Mouse (Mus musculus) kidney, adult 2 months (tissue): Measurements from ENCODE around the gene Ranbp17. TPM values are rescaled to one million over a fixed set of nuclear protein-coding genes. Genes with fewer than 3 reads are reported as not detected.

ENCODE experiments used
- DNase-seq: peaks from one replicate; pipeline ENCODE4 v3.0.0; 2021
- H3K27ac ChIP-seq: fragments of 200-500 bp; 2 replicates; pipeline ENCODE4 v1.5.1; 2012; ENCODE audit warnings: low read depth, low read length, control low read depth, inconsistent platforms; ENCODE audit not compliant: insufficient read depth
- H3K27me3 ChIP-seq: fragments of 200-500 bp; replicated peaks from 2 replicates; pipeline ENCODE4 v1.6.1; 2012; ENCODE audit warnings: mild to moderate bottlenecking, moderate library complexity, low read length, inconsistent platforms; ENCODE audit not compliant: control insufficient read depth, insufficient read depth
- H3K36me3 ChIP-seq: fragments of 200-500 bp; 2 replicates; pipeline ENCODE4 v1.6.1; 2012; ENCODE audit warnings: mild to moderate bottlenecking, moderate library complexity, low read length, inconsistent platforms; ENCODE audit not compliant: control insufficient read depth, insufficient read depth
- H3K4me1 ChIP-seq: fragments of 200-500 bp; 2 replicates; pipeline ENCODE4 v1.6.1; 2011; ENCODE audit warnings: low read length; ENCODE audit not compliant: control insufficient read depth, insufficient read depth
- H3K4me3 ChIP-seq: fragments of 200-500 bp; 2 replicates; pipeline ENCODE4 v1.5.1; 2011; ENCODE audit warnings: mild to moderate bottlenecking, low read depth, low read length, control low read depth; ENCODE audit not compliant: insufficient read depth
- CTCF ChIP-seq: fragments of 200-500 bp; conservative IDR thresholded peaks from 2 replicates; pipeline ENCODE4 v1.5.1; 2011; ENCODE audit warnings: low read depth, mild to moderate bottlenecking, control low read depth, low read length, moderate library complexity, mixed read lengths; ENCODE audit not compliant: insufficient read depth, insufficient read length
- POLR2A ChIP-seq: fragments of 200-500 bp; IDR thresholded peaks from one replicate; pipeline ENCODE4 v1.6.1; 2011; ENCODE audit warnings: low read depth, low read length, control low read depth
- WGBS: fragments of 180-500 bp; shearing (Covaris S2); methylation state at CpG from one replicate; pipeline ENCODE4 v1.1.7; 2018; 5-methylcytosine and 5-hydroxymethylcytosine counted together
- polyA plus RNA-seq: library from polyadenylated mRNA; depleted of rRNA; stranded (reverse); fragments of >200 nt; gene quantifications from 2 replicates; pipeline ENCODE4 v1.2.3, GENCODE M21; 2012

Ranbp17 gene
- polyA plus RNA-seq, 1 experiment: 0.45 TPM

GRCm38 (mm10) chr11:33299371-33299770 lies 214.2 kb downstream of the Ranbp17 start:
- WGBS: 62% methylated on average over 11 of the region's 11 CpGs
- H3K27ac ChIP-seq: no peak overlapping the region
- TF ChIP-seq CTCF: no peak
- TF ChIP-seq POLR2A: no peak
- DNase-seq: no peak
- no peaks in the 10 kb centered on the region for H3K4me1 ChIP-seq
- H3K4me3 ChIP-seq: no peak overlapping the region
- H3K27me3 ChIP-seq: no peaks in the 10 kb centered on the region
- no peaks in the 10 kb centered on the region for H3K36me3 ChIP-seq

DNA sequence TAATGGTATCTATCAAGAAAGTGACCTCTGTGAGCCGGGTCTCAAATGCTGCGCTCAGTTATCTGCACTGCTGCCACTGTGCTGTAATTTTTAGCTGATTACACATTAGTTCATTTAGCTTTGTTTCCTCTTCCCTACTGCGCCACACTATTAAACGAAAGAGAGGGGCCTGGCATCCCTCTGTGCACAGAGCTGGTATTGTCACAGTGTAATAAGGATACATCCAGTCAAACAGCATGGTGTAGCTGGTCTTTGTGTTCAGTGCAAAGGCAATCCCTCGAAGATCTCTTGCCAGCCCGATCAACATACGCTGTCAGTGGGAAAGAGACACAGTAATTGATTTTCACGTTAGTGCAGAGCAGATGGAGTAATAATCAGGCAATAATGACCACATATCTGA lies 216.4 kb downstream of the Ranbp17 start:
- DNase-seq: no peak
- no peaks in the 10 kb centered on the region for H3K36me3 ChIP-seq
- H3K4me1 ChIP-seq: no peaks in the 10 kb centered on the region
- no peak overlapping the region for H3K27ac ChIP-seq
- no peak for TF ChIP-seq POLR2A
- no peak for TF ChIP-seq CTCF
- WGBS: 93% methylated on average over 8 of the region's 8 CpGs
- no peaks in the 10 kb centered on the region for H3K27me3 ChIP-seq
- no peak overlapping the region for H3K4me3 ChIP-seq

DNA sequence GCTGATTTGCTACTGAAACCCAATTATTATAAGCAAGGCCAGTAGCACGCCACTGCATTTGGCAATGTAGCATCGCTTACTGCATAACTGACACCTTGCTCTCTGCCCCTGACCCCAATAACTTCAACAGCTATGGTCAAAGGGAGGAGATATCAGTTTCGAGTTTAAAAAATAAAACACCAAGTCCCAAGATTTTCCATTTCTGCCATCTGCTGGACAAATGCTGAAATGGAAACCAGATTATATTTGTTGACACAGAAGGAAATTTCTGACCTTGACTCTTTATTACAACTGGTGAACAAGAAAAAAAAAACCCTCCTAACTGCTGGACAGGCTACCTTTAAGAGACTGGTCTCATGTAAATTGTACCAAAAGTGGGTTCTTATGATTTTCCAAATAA lies 218.1 kb downstream of the Ranbp17 start:
- WGBS: 13% methylated on average over 3 of the region's 3 CpGs
- peak; percentile 29 for DNase-seq
- Histone ChIP-seq H3K27ac (no peak overlapping the region), H3K36me3 (no peaks in the 10 kb centered on the region), H3K27me3 (no peaks in the 10 kb centered on the region), H3K4me1 (no peaks in the 10 kb centered on the region), H3K4me3 (no peak overlapping the region)
- peak; percentile 15; the same call in 1 of the 2 replicates for TF ChIP-seq CTCF
- TF ChIP-seq POLR2A: no peak

DNA sequence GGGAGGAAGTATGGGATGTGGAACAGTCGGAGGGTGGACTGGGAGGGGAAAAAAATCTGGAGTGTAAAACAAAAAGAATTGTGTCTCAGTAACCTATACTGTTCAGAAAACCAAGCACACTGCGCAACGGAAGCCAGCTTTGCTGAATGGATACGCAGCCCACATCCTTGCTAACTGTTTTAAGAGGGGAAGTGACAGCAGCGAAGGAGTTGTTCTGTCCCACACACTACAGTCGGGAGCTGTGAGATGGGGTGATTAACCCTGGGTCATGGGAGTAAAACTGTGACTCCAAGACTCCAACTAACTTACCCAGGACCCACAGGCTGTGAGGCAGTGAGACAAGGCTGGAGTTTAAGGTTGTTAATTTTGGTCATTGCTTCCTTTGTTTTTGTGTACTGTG lies 219.5 kb downstream of the Ranbp17 start:
- no peak overlapping the region for H3K27ac ChIP-seq

GRCm38 (mm10) chr11:33278571-33278970 lies 235.0 kb downstream of the Ranbp17 start:
- Histone ChIP-seq H3K27ac (no peak overlapping the region), H3K4me3 (no peak overlapping the region), H3K27me3 (no peaks in the 10 kb centered on the region), H3K36me3 (no peaks in the 10 kb centered on the region), H3K4me1 (no peaks in the 10 kb centered on the region)
- 97% methylated on average over 2 of the region's 2 CpGs for WGBS
- DNase-seq: no peak
- no peak for TF ChIP-seq POLR2A
- TF ChIP-seq CTCF: no peak

More for the DNA sequence above, 219.5 kb downstream of the Ranbp17 start:
- WGBS: 60% methylated on average over 6 of the region's 6 CpGs
- no peak overlapping the region for H3K4me3 ChIP-seq
- DNase-seq: no peak
- H3K4me1 ChIP-seq: no peaks in the 10 kb centered on the region
- no peaks in the 10 kb centered on the region for H3K27me3 ChIP-seq
- TF ChIP-seq POLR2A: no peak
- no peak for TF ChIP-seq CTCF
- no peaks in the 10 kb centered on the region for H3K36me3 ChIP-seq

- TF ChIP-seq CTCF (no peak), POLR2A (no peak)
- no peak within 1 kb of the TSS for H3K27ac ChIP-seq
- WGBS: 97% methylated on average over 3 of the region's 3 CpGs
Measured at GRCm38 (mm10) chr11:33276637-33277036, 236.9 kb downstream of the Ranbp17 start, which contains the start of gene Gm12117. TSS of gene Gm12117 (minus strand) at chr11:33276737.

GRCm38 (mm10) chr11:33274816-33275215 lies 238.7 kb downstream of the Ranbp17 start:
- no peak for TF ChIP-seq CTCF
- no peak for TF ChIP-seq POLR2A
- no peak overlapping the region for H3K27ac ChIP-seq
- WGBS: 22% methylated on average over 3 of the region's 3 CpGs

More at GRCm38 (mm10) chr11:33276637-33277036, 236.9 kb downstream of the Ranbp17 start, which contains the start of gene Gm12117:
- Histone ChIP-seq H3K4me3 (no peak within 1 kb of the TSS), H3K27me3 (no peaks in the 10 kb centered on the region), H3K4me1 (no peaks in the 10 kb centered on the region), H3K36me3 (no peaks in the 10 kb centered on the region)
- no peak for DNase-seq

More at GRCm38 (mm10) chr11:33274816-33275215, 238.7 kb downstream of the Ranbp17 start:
- Histone ChIP-seq H3K36me3 (no peaks in the 10 kb centered on the region), H3K27me3 (no peaks in the 10 kb centered on the region), H3K4me1 (no peaks in the 10 kb centered on the region), H3K4me3 (no peak overlapping the region)
- no peak for DNase-seq
